24 mouse cellular contexts compared by ENCODE assay signal in genomic region chr17:28487584-28488257, GRCm38 (mm10). TPM values are rescaled to one million over a fixed set of nuclear protein-coding genes. Genes with fewer than 3 reads are reported as not detected.
DNase-seq lines count a peak whose midpoint lies in the region; ATAC-seq and TF ChIP-seq lines count a peak whose summit lies in the region.
"Had no signal": no experiment of that assay in that cellular context is flagged by ENCODE, and none has a peak within 500 bp of the region (broad histone marks: within the 10 kb centered on the region; RNA-seq: fewer than 3 reads in every experiment).

No protein-coding gene starts in this region.

- no peaks in the 10 kb centered on the region for H3K9me3 ChIP-seq in E14TG2a.4 (ENCODE audit: low read length)
- no peaks in the 10 kb centered on the region for H3K9me3 ChIP-seq in embryonic facial prominence, embryonic 10.5 days
- H3K9me3 ChIP-seq: kidney, embryonic 15.5 days had no signal

- H3K4me1 ChIP-seq in E14TG2a.4 (replicated peaks; ENCODE audit: low read depth, low read length): peaks cover 72% of the 10 kb centered on the region
- peaks cover 42% of the 10 kb centered on the region for H3K4me1 ChIP-seq in embryonic facial prominence, embryonic 10.5 days

- H3K27ac ChIP-seq in embryonic facial prominence, embryonic 10.5 days (replicated peaks): no peak overlapping the region
- H3K27ac ChIP-seq: gastrocnemius, adult 2 months; kidney, embryonic 15.5 days had no signal

- H3K36me3 ChIP-seq in E14TG2a.4 (ENCODE audit: insufficient read depth, low read length): no peaks in the 10 kb centered on the region
- H3K36me3 ChIP-seq in embryonic facial prominence, embryonic 10.5 days (replicated peaks): no peaks in the 10 kb centered on the region
- H3K36me3 ChIP-seq: kidney, embryonic 15.5 days had no signal

- H3K27me3 ChIP-seq in E14TG2a.4 (ENCODE audit: insufficient read depth, low read length): no peaks in the 10 kb centered on the region
- H3K27me3 ChIP-seq in embryonic facial prominence, embryonic 10.5 days (replicated peaks; ENCODE audit: low read depth, poor library complexity, severe bottlenecking): no peaks in the 10 kb centered on the region
- H3K27me3 ChIP-seq: kidney, embryonic 15.5 days; Patski had no signal

- peak; percentile 13 for DNase-seq in cerebellum, adult 11-12 months
- DNase-seq in lung, postnatal 36 days: peak; percentile 40
- no peak for DNase-seq in lung, postnatal 14 days
- peak; percentile 58 for DNase-seq in induced T-regulatory cell, adult 2 months (ENCODE audit: low read depth)
- DNase-seq in embryonic facial prominence, embryonic 10.5 days (ENCODE audit: low spot score): no peak
- DNase-seq in natural killer cell, adult 2 months (ENCODE audit: low spot score in 2 of 2): no peak
- DNase-seq: cerebellum, adult 11 months; forebrain, postnatal 0 days; gastrocnemius, adult 2 months; heart, adult 18-20 months; layer of hippocampus, postnatal 36 days; liver; lung, embryonic 14.5 days had no signal

- TF ChIP-seq CTCF in E14TG2a.4 (conservative IDR thresholded peaks at IDR 0.05; ENCODE audit: low read length): no peak

- 94% methylated on average over 18 of the region's 18 CpGs for WGBS in embryonic facial prominence, embryonic 10.5 days

- no peak for ATAC-seq in cerebellum, adult (ENCODE audit: insufficient number of reproducible peaks, low FRiP score, low TSS enrichment)
- ATAC-seq: forebrain, postnatal 0 days; Patski had no signal

- H3K4me3 ChIP-seq in E14TG2a.4 (replicated peaks; ENCODE audit: low read length): peak overlapping the region; percentile 21
- H3K4me3 ChIP-seq in embryonic facial prominence, embryonic 10.5 days: no peak overlapping the region
- H3K4me3 ChIP-seq: erythroblast, embryonic 14.5 days; gastrocnemius, adult 2 months; kidney, embryonic 15.5 days had no signal

RNA-seq across cellular contexts. Expression of gene Fkbp5, which starts 29.6 kb away (rescaled TPM):
- polyA plus RNA-seq in embryonic facial prominence, embryonic 10.5 days (2016; fragmentation: Nextera tagmentation; extraction: Ambion mirVana): 32.0 and 32.8 TPM in 2 replicates

RNA-seq across cellular contexts. Expression of gene Armc12, which starts 42.9 kb away (rescaled TPM):
- polyA plus RNA-seq in embryonic facial prominence, embryonic 10.5 days (2016; fragmentation: Nextera tagmentation; extraction: Ambion mirVana): not detected in 2 replicates
- polyA plus RNA-seq: embryonic facial prominence, embryonic 11.5 days; erythroblast, embryonic 14.5 days; forebrain, postnatal 0 days; heart, embryonic 14.5 days; hindbrain, embryonic 11.5 days; intestine, embryonic 14.5 days; kidney, embryonic 15.5 days; large intestine, adult 2 months; lung, embryonic 14.5 days; neural tube, embryonic 14.5 days; Patski had no signal

Comparison
In these comparisons a context has a peak if more than half of its experiments do, and no peak if none do; other contexts are left out.
1. DNase-seq: peak in cerebellum, adult 11-12 months (single experiment), lung, postnatal 36 days (single experiment) and induced T-regulatory cell, adult 2 months (single experiment); none in lung, postnatal 14 days (single experiment), embryonic facial prominence, embryonic 10.5 days (single experiment) and natural killer cell, adult 2 months (0 of 2).